Mouse (Mus musculus): ENCODE measurements around the gene Gm21425. TPM values are rescaled to one million over a fixed set of nuclear protein-coding genes. Genes with fewer than 3 reads are reported as not detected.

Gene Gm21425
- not detected for polyA plus RNA-seq (2014; fragmentation: Illumina TruSeq; extraction: RNeasy Lipid Tissue Mini Kit (QIAGEN cat#74804); ENCODE audit: low read depth, low replicate concordance)

DNA sequence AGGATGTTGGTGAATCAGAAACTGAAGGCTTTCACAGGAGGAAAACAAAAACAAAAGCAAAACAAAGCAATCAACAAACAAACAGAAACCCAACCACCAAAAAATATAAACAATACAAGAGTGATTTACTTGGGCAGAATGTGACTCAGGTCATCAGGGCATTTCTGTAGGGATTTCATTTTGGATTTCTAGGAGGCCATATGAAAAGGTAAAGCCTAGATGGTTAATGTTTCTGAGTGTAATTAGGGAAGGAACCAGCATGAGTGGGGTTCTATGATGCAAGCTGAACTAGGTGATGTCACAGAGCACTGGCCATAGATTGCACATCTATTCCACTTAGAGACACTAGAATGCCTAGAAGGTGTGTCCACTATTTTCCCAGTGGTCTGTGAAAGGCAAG is at the start of gene Gm21425:
TSS of gene Gm21425 (plus strand) at position 301 of the 400 bp plus-strand sequence.

DNA sequence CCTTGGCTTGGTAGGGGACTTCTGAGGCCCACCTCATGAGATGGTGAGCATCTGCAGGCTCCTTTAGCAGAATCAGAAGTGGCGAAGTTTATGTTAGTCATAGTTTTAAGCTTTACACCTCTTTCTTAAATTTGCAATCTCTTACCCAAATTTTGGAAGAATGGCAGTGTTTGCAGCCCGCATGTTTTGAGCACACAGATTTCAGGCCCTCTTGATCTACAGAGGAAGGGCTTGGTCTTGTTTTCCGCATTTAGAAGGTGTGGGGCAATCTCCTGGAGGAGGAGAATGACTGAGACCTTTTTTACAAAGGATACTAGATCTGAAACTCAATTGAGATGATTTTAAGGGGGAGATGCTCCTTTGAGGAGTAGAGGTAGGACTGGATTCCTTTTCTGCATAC is 28.4 kb upstream of the Gm21425 start, which contains the start of gene Gm21891:
TSS of gene Gm21891 (minus strand) at position 101 of the 400 bp plus-strand sequence.

Other genes with a start within 250 kb of the Gm21425 start
- gene Gm20807, start 119.1 kb upstream of the Gm21425 start, polyA plus RNA-seq (2014; fragmentation: Illumina TruSeq; extraction: RNeasy Lipid Tissue Mini Kit (QIAGEN cat#74804); ENCODE audit: low read depth, low replicate concordance) = not detected
- not detected for gene Gm21891, start 28.5 kb upstream of the Gm21425 start, polyA plus RNA-seq (2014; fragmentation: Illumina TruSeq; extraction: RNeasy Lipid Tissue Mini Kit (QIAGEN cat#74804); ENCODE audit: low read depth, low replicate concordance)
- gene Gm21828, start 62.0 kb downstream of the Gm21425 start, polyA plus RNA-seq (2014; fragmentation: Illumina TruSeq; extraction: RNeasy Lipid Tissue Mini Kit (QIAGEN cat#74804); ENCODE audit: low read depth, low replicate concordance) = not detected
- not detected for gene Gm21440, start 90.4 kb downstream of the Gm21425 start, polyA plus RNA-seq (2014; fragmentation: Illumina TruSeq; extraction: RNeasy Lipid Tissue Mini Kit (QIAGEN cat#74804); ENCODE audit: low read depth, low replicate concordance)
- gene Gm21454, start 90.5 kb downstream of the Gm21425 start, polyA plus RNA-seq (2014; fragmentation: Illumina TruSeq; extraction: RNeasy Lipid Tissue Mini Kit (QIAGEN cat#74804); ENCODE audit: low read depth, low replicate concordance) = not detected
- not detected for gene Gm21725, start 187.1 kb downstream of the Gm21425 start, polyA plus RNA-seq (2014; fragmentation: Illumina TruSeq; extraction: RNeasy Lipid Tissue Mini Kit (QIAGEN cat#74804); ENCODE audit: low read depth, low replicate concordance)